Mouse (Mus musculus) left cerebral cortex, adult 9 months (tissue): Measurements from ENCODE around the gene Tnfrsf8.
"Not testable (repeated sequence)": the region's sequence is repeated elsewhere in the genome, so short reads cannot be mapped to it uniquely, and the experiment has no call there.

ENCODE experiments used
- DNase-seq, 2 experiments: peaks; one replicate each; pipeline ENCODE4 v3.0.0; 2022; ENCODE audit warnings: low spot score in 2 of 2

Gene Tnfrsf8

GRCm38 (mm10) chr4:145314836-145315467 is at the start of gene Tnfrsf8:
Gene Tnfrsf8, minus strand, starts transcription at chr4:145315164.
- DNase-seq: no peak

GRCm38 (mm10) chr4:145361635-145362034 is 46.7 kb upstream of the Tnfrsf8 start:
- not testable (repeated sequence) for DNase-seq

DNA sequence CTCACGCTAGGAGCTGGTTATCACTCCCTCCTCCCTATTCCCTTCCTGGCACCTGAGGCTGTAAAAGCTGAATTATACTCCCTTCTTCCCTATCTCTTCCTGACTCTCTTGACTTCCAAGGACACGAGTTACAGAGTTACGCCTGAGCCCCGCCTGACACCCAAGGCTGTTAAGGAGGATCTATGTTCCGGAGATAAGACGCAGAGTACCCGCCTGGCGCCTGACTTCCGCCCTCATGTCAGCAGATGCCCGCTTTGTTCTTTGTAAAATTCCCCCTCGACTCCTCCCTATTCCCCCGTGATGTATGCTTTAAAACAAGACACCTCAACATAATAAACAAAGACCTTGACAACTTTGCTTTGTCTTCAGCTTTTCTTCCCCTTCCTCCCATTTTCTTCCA is 46.1 kb upstream of the Tnfrsf8 start:
- no peak for DNase-seq

DNA sequence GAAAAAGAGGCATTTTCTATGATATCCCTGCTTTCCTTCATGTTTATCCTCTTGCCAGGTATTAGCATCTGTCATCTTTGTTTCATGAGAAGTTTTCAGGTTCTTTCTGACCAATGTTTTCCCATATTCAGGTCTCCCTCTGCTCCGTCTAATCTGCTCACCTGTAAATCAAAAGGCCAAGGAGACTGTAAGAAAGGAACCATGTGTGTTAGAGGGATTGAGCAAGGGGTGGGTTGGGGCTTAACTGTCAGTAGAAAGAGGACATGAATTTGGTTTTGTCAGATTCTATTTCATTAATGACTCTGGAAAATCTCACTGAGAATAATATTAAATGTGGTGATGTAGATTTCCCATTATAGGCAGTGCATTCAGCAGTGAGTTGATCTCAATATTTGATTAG is 45.6 kb upstream of the Tnfrsf8 start:
- DNase-seq: no peak

- no peak for DNase-seq
Measured at GRCm38 (mm10) chr4:145356234-145356633, 41.3 kb upstream of the Tnfrsf8 start.

- no peak for DNase-seq
Measured at GRCm38 (mm10) chr4:145353855-145354254, 38.9 kb upstream of the Tnfrsf8 start.

- DNase-seq: no peak
Measured at GRCm38 (mm10) chr4:145344948-145345347, 30.0 kb upstream of the Tnfrsf8 start.

DNA sequence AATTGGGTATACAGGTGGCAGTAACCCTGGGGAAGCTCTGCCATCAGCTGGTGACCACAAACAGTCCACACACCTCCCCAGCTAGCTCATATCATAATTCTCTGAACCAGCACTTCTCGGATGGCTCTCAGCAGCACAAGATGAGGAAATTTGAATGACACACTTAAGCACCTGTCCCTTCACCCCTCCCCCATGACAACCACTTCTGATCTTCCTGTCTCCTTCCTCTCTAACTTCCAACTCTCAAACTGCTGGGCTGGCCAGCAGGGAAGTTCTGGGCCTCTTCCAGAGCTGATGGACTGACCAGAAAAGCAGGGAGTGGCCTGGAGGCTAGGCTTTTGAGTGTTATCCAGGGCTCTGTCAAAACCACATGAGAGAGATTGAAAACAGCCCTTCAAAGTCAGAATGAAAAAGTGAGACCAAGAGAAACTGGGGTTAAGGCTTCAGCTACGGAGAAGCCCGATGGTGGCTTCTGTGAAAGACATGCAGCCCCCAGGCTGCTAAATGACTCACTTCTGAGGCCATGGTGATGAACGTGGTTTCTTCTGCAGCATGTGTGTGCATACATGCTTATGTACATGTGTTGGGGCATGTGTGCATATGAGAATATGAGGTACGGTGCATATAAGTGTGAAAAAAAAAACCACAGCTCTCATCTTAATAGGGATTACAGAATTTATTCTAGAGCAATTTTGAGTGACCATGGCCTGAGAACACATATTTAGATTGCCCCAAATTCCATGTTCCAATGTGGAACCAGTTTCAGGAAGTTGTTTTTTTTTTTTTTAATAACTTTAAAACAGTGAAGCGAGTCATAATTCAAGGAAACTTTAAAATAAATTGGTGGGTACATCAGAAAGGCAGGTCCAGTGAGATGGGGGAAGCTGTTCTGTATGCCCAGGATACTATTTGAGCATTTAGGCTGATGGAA is 27.2 kb upstream of the Tnfrsf8 start:
- DNase-seq: no peak

GRCm38 (mm10) chr4:145337906-145338858 is 23.2 kb upstream of the Tnfrsf8 start:
- no peak for DNase-seq

DNA sequence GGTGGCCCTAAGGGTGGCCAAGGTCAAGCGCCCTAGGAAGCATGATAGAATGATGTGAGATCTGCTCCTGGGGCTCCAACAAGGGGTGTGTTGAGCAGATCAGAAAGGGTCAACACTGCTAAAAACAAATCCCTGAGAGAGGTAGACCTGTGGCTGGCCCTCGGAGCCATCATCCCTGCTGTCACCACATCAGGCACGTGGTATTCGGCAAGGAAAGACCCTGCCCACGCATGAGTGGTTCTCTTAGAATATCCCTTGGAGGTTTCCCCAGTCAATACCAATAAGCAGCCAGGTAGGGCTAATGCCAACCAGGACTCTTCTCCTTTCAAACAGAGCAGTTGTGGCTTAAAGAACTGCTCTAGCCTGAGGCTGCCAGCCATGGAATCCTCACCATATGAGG is 21.6 kb upstream of the Tnfrsf8 start:
- DNase-seq: no peak

- DNase-seq: no peak
Measured at GRCm38 (mm10) chr4:145336019-145336418, 21.1 kb upstream of the Tnfrsf8 start.

DNA sequence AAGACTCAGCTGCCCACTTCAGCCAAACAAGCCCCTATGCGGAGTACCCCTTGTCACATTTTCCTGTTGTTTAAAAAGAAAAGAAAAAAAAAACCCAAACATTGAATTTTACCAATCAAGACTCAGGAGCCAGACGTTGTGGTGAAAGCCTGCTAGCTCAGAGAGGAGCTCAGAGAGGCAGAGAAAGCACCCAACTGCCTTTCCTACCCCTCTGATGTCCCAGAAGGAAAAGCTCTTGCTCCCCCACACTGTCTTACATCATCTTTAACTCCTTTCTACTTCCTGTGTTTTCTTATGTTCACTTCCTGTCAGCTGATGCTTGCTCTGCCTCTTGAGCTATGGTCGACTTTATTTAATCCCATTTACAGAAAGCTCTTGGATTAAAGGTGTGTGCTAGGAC is 8.7 kb upstream of the Tnfrsf8 start:
- DNase-seq: no peak

- DNase-seq: no peak
Measured at GRCm38 (mm10) chr4:145322995-145323627, 8.1 kb upstream of the Tnfrsf8 start.

DNA sequence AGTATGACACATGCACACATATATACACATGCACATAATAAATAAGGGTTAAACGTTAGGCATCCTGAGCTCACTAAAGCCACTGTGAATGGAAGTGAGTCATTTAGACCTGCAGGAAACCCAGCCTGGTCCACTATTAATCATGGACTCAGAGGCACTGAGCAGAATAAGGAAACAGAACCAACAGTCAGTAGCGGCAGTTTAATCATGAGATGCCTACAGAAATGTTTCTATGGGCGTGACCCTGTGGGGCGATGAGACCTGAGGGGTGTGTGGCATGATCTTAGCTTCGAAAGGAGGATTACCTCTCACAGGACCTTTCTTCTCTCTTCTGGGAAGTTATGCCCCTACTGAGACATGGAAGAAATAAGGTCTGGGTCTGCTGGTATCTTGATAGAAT is 7.2 kb upstream of the Tnfrsf8 start:
- no peak for DNase-seq

DNA sequence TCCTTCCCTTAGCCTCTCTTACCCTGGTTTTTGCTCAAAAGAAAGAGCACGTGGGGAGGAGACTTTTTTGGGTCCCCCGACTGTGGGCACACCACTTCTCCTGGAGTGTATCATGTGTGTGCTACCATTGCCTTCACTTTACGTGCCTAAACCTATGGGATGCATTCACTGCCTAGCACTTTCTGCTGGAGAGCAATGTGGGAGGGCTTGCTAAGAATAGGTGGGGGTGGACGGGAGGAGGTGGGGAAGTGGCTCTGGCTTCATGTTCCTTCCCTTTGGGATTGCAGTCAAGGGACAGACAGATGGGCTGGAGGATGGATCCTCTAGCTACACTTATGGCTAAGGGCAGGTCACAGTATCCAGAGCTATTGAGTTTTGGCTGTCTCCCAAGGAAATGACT is 5.7 kb upstream of the Tnfrsf8 start:
- no peak for DNase-seq

- DNase-seq: peak in 1 of 2 experiments; percentile 61
Measured at GRCm38 (mm10) chr4:145319274-145320226, 4.6 kb upstream of the Tnfrsf8 start.

GRCm38 (mm10) chr4:145316708-145317107 is 1.7 kb upstream of the Tnfrsf8 start:
- no peak for DNase-seq

GRCm38 (mm10) chr4:145313966-145314365 is 998 bp downstream of the Tnfrsf8 start:
- DNase-seq: no peak

DNA sequence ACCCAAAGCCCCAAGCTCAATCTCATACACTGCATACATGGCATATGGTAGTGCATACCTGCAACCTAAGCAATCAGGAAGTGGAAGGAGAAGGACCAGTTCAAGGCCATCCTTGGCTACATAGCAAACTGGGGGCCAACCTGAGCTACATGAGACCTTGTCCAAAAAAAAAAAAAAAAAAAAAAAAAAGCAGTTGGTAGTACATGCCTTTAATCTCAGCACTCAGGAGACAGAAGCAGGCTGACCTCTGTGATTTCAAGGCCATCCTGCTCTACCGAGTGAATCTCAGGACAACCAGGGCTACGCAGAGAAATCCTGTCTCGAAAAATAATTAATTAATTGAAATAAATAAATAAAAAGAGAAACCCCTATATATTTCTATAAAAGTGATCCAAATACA is 1.7 kb downstream of the Tnfrsf8 start:
- DNase-seq: no peak

DNA sequence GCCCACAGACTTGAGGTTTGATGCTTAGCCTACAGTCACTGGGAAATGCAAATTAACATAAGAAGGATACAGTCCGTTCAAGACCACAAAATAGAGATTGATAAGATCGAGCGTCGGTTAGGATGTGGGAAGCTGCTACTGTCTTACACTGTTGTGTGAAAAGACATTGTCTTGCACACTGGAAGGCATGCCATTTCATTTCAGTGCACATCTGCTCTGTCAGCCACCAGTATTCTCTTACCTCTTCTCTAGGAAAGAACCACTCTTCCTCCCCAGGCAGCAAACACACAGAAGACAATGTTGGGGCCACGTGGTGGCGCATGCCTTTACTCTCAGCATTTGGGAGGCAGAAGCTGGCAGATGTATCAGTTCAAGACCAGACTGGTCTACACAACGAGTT is 2.4 kb downstream of the Tnfrsf8 start:
- DNase-seq: no peak
